Mouse (Mus musculus) ovary, adult 2 months (tissue): ENCODE results near the gene Fars2. TPM values are rescaled to one million over a fixed set of nuclear protein-coding genes. Genes with fewer than 3 reads are reported as not detected.

Source experiments
- polyA plus RNA-seq: library from polyadenylated mRNA; depleted of rRNA; stranded (reverse); fragments of >200 nt; gene quantifications from 2 replicates; pipeline ENCODE4 v1.2.3, GENCODE M21; 2012; rRNA removed

Fars2 gene
- polyA plus RNA-seq, result 48.8 and 49.9 TPM in 2 replicates

GRCm38 (mm10) chr13:36117143-36118014 is at the start of gene Fars2, which contains the start of gene Lyrm4:
Fars2 (plus strand) TSS chr13:36117412.
Lyrm4 (minus strand) TSS chr13:36117526.

DNA sequence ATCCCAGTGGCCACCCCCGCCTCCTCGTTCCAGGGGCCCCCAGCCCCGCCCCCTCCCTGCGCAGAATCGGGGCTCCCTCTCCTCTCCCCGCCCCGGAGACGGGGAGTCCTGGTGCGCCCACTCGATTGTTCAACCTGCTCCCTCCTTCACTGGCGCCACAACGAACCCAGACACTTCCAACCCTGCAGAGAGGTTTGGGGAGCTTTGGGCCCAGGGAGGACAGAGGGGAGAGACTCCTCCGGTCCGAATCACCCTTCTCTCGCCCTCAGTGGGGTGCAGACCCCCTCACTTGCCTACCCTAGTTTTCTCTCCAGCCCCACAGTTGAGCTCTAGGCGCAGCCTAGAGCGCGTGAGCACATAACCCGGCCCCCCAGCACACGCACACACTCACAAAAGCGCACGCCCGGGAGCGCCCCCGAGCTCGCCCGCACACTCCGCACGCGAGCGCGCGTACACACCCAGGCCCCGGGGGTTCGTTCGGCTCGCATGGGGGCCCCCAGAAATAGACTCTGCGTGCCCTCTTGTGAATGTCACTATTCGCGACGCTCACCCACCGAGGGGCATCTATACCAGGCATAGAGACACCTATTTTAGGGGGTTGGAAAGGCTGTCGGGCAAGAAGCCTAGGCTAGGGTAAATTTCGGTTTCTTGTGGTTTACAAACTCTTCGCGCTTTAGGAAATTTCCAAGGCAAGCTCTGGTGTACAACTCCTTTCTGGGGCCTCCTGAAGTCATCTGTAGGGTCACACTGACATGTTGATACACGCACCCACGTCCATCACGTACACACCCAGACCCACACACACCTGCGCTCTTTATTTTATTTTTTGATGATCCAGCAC is 617.7 kb downstream of the Fars2 start, which contains the start of gene Nrn1:
TSS of gene Nrn1 (minus strand) at position 401 of the 841 bp plus-strand sequence.

Other genes with a start within 250 kb of the Fars2 start
- 6.2 and 8.7 TPM in 2 replicates for gene Rpp40, start 211.1 kb upstream of the Fars2 start, polyA plus RNA-seq
- gene Ppp1r3g, start 158.6 kb upstream of the Fars2 start, polyA plus RNA-seq, result 0.12 and 0.26 TPM in 2 replicates
- gene Lyrm4, start 114 bp downstream of the Fars2 start, polyA plus RNA-seq, result 4.9 and 11.4 TPM in 2 replicates